Mouse (Mus musculus) liver, embryonic 18 days (tissue): ENCODE results near the gene 1700123O20Rik. TPM values are rescaled to one million over a fixed set of nuclear protein-coding genes. Genes with fewer than 3 reads are reported as not detected.

Source experiments
- polyA plus RNA-seq: library from polyadenylated mRNA; depleted of rRNA; stranded (reverse); fragments of >200 nt; gene quantifications from 2 replicates; pipeline ENCODE4 v1.2.3, GENCODE M21; 2012; rRNA removed

The 1700123O20Rik gene
- polyA plus RNA-seq = 41.4 and 42.6 TPM in 2 replicates

DNA sequence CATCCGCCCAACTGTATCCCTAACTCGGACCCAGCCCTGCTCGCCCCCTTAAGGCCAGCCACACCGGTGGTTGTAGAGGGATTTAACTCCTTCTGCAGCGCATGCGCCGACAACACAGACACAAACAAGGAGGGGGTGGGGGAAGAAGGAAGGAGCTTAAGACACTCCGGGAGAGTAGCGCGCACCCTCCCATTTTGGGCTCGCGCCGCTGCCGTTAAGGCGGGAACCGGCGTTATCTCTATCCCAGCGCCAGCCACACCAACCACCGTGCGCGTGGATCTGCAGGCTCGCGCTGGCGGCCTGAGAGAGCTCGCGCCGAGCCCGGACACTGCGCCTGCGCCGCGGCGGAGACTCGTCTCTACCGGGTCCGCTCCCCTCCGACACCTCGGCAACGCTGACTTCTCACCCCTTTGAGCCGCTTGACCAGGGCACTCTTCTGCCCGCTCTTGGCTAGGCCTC, at the start of gene 1700123O20Rik:
Gene 1700123O20Rik (plus strand): TSS at position 154 of the 459 bp plus-strand sequence.

DNA sequence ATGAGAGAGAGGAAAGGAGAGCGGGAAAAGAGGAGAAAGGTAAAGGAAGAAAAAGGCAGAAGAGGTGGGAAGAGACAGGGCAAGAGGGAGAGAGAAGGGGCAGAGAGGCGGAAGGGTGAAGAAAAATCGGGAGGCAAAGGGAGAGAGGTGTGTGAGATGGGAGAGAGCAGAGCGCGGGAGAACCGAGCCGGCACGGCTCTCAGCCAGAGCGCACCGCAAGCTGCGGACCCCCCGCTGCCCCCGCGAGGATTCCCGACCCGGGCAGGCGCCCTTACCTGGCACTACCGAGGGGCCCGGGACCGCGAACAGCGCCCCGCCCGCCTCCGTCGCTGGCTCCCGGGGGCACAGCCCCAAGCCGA, 45.1 kb upstream of the 1700123O20Rik start, which contains the start of gene Gm17606:
Gene Gm17606 (plus strand): TSS at position 7 of the 359 bp plus-strand sequence.

DNA sequence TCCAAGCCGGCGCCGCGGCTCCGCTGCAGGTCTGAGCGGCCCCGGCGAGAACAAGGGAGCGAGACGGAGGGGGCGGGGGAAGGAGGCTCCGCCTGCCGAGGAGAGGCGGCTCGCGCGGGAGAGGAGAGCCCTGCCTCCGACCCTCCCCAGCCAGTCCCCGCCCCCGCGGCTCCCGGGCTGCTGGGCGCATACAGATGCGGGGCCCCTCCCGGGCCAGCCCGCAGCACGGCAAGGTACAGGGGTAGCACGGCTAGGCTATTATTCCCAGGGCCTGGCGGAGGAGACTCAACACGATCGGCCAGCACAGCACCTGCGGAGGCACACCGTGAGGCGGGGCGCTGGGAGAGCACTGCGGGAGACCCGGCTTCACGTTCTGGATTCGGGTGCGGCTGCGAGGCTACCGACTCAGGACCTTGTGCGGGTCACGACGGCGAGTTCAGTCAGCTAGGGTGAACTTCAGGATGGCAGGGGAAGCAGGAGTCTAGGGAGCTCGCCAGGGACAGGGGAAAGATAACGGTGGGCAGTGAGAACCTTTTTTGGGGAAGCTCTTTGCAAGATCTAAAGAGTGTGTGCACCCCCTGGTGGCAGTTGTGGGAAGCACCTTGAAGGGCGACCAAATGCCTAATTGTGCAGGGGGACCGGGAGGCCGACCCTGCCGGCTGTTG, 44.6 kb upstream of the 1700123O20Rik start, which contains the start of gene Cdh24:
Gene Cdh24 (minus strand): TSS at position 60 of the 665 bp plus-strand sequence.

DNA sequence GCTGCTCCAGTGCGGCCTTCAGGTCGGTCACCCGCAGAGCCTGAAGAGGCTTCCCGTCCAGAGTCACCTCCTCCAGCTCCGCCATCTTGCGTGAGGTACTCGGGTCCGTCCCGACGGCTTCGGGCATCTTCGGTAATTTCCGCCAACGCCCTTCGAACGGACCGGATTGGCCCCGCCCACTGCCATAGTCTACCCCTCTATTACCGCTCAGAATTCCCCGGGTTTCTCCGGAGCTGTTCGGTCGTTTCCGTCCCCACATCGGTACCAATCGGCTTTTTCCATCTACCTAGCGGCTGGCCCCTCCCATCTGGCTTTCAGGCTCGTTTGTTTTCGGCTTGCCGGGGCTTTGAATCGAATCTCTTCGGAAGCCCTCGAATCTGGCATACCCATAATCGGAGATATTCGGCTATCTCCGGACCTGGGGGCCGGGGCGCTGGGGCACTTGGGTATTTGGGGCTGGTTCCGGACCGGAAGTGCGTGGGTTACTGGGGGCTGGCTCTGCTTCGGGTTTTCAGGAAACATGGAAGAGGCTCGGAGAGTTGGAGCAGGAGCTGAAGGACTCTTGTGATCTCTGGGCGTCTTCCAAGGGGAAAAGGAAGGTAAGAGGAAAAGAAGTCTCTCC, 617 bp downstream of the 1700123O20Rik start, which contains the start of gene Acin1:
Gene Acin1 (minus strand): TSS at position 410 of the 622 bp plus-strand sequence.

DNA sequence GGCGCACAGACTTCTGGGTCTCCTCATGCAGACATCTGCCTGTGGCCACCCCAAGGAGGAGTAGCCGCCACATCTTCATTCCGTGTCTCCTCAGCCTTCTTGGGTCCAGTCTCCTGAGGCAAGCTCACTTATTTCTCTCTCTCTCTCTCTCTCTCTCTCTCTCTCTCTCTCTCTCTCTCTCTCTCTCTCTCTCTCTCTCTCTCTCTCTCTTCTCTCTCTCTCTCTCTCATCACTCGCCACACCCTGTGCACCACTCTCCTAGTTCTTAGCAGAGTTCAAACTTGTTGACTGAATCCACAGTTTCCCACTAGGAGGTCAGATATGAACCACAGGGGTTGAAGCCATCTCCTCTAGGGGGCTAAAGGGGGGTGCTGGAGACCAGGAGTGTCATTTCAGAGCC, 12.7 kb downstream of the 1700123O20Rik start, which contains the start of gene Gm29776:
Gene Gm29776 (minus strand): TSS at position 101 of the 400 bp plus-strand sequence.

DNA sequence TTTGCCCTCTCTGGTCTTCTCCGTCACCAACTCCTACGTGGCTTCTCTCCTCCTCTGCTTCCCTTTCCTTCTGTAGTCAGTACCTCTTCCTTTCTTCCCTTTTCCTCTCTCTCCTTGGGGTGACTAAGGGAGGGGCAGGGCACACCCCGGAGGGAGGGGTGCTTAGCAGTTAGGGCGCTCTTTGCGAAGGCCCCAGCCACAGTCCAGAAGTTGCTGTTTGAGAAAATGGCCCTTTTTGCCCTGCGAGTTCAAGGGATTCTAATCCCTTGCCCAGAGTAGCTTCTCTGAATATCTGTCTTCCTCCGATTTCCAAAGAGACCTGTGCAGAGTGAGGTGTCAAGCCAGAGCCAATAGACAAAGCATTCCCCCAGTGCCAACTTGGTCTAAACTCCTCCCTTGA, 26.1 kb downstream of the 1700123O20Rik start, which contains the start of gene Cebpe:
Gene Cebpe (minus strand): TSS at position 101 of the 400 bp plus-strand sequence.

Other genes with a start within 250 kb of the 1700123O20Rik start
- gene Lrp10, start 222.1 kb upstream of the 1700123O20Rik start, polyA plus RNA-seq = 16.5 and 18.2 TPM in 2 replicates
- 0.58 and 0.70 TPM in 2 replicates for gene Rem2, start 210.1 kb upstream of the 1700123O20Rik start, polyA plus RNA-seq
- 16.9 and 17.1 TPM in 2 replicates for gene Prmt5, start 168.7 kb upstream of the 1700123O20Rik start, polyA plus RNA-seq
- gene Haus4, start 131.6 kb upstream of the 1700123O20Rik start, polyA plus RNA-seq = 15.3 and 15.4 TPM in 2 replicates
- 6.1 and 6.2 TPM in 2 replicates for gene Ajuba, start 108.7 kb upstream of the 1700123O20Rik start, polyA plus RNA-seq
- 4.4 and 4.9 TPM in 2 replicates for gene 4931414P19Rik, start 80.2 kb upstream of the 1700123O20Rik start, polyA plus RNA-seq
- gene Psmb5, start 68.2 kb upstream of the 1700123O20Rik start, polyA plus RNA-seq = 93.3 and 100 TPM in 2 replicates
- gene Psmb11, start 64.8 kb upstream of the 1700123O20Rik start, polyA plus RNA-seq = not detected in 2 replicates
- not detected in 2 replicates for gene Gm17606, start 45.3 kb upstream of the 1700123O20Rik start, polyA plus RNA-seq
- gene Cdh24, start 44.9 kb upstream of the 1700123O20Rik start, polyA plus RNA-seq = 0.96 and 1.1 TPM in 2 replicates
- gene Acin1, start 715 bp downstream of the 1700123O20Rik start, polyA plus RNA-seq = 46.0 and 56.8 TPM in 2 replicates
- gene Gm29776, start 12.6 kb downstream of the 1700123O20Rik start, polyA plus RNA-seq = 0.05 and 0.06 TPM in 2 replicates
- 25.7 and 34.3 TPM in 2 replicates for gene Cebpe, start 26.0 kb downstream of the 1700123O20Rik start, polyA plus RNA-seq
- gene Slc7a8, start 95.7 kb downstream of the 1700123O20Rik start, polyA plus RNA-seq = 4.7 and 5.1 TPM in 2 replicates
- not detected in 2 replicates for gene Rnf212b, start 127.9 kb downstream of the 1700123O20Rik start, polyA plus RNA-seq
- gene Homez, start 184.7 kb downstream of the 1700123O20Rik start, polyA plus RNA-seq = 1.5 and 2.1 TPM in 2 replicates
- gene Ppp1r3e, start 191.3 kb downstream of the 1700123O20Rik start, polyA plus RNA-seq = 1.9 and 2.0 TPM in 2 replicates
- gene Bcl2l2, start 197.2 kb downstream of the 1700123O20Rik start, polyA plus RNA-seq = 8.9 and 9.0 TPM in 2 replicates
- 0.07 and 0.12 TPM in 2 replicates for gene Gm20521, start 197.2 kb downstream of the 1700123O20Rik start, polyA plus RNA-seq
- gene Pabpn1, start 206.3 kb downstream of the 1700123O20Rik start, polyA plus RNA-seq = 101 and 125 TPM in 2 replicates
- gene Slc22a17, start 226.9 kb downstream of the 1700123O20Rik start, polyA plus RNA-seq = 4.2 and 5.5 TPM in 2 replicates
- gene Efs, start 239.9 kb downstream of the 1700123O20Rik start, polyA plus RNA-seq = 0.38 and 0.47 TPM in 2 replicates
- not detected in 2 replicates for gene Il25, start 246.5 kb downstream of the 1700123O20Rik start, polyA plus RNA-seq